Mouse (Mus musculus): ENCODE data around the gene Dppa5a. TPM values are rescaled to one million over a fixed set of nuclear protein-coding genes. Genes with fewer than 3 reads are reported as not detected.

Dppa5a gene
- polyA plus RNA-seq (2012), result not detected in 2 replicates

DNA sequence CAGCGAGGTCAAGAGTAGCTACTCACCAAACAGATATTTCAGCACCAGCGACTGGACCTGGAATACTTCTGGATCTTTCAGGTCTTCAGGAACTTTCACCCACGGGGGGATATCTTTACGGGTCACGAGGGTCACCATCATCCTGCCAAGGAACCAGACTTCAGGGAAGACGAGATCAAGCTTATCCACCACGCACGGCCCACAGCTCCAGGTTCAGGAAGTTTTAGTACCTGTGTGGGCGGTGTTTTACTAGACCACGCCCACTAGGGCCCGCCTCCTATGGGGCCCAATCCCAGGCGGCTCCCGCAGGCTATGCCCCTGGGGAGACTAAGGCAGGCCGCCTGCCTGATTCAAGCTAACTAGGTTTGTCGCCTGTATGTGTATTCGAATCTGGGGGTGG lies at the start of gene Dppa5a:
Dppa5a (minus strand) TSS at position 219 of the 400 bp plus-strand sequence.

GRCm38 (mm10) chr9:78395630-78396351 lies 27.8 kb upstream of the Dppa5a start, which contains the start of gene Ddx43:
Gene Ddx43 (plus strand): TSS chr9:78395777.

DNA sequence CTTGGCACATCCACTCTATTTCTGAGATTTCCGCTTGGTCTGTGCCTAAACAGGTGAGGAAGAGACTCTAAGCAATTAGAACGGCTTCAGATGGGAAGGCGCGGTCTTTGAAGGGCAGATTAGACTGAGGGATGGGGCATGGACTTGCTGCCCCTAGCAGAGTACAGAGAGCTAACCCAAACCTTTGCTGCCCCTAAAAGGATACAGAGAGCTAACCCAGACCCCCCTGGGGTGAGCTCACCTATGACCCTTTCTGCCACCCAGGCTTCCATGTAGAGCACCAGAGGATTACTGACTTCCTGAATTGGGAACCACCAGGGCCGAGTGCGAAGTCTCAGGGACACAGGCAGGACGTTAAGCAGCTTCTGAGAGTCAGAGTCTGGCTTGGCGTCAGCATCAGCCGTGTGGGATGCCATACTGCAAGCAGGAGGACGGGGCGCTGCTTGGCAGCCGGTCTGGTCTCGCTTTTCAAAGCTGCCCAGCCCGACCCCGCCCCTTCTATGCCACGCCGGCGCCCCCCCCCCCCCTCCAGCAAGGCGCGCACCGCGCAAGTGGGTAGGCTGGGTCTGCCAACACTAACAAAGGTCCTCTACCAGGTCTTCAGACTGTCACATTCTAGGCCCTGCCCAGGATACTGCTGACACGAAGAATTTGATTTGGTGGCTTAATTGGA lies 10.3 kb upstream of the Dppa5a start, which contains the start of gene Ooep:
Ooep (minus strand) TSS at position 613 of the 673 bp plus-strand sequence.

GRCm38 (mm10) chr9:78355611-78356010 lies 12.4 kb downstream of the Dppa5a start, which contains the start of gene Gsta2:
Gene Gsta2 (minus strand): TSS chr9:78355788.

GRCm38 (mm10) chr9:78327289-78327688 lies 40.7 kb downstream of the Dppa5a start, which contains the start of gene Omt2b:
Gene Omt2b (plus strand): TSS chr9:78327589.

Other genes starting within 250 kb of the Dppa5a start
- 0.21 TPM in 1 of 2 replicates, not detected in the other for gene Gsta4, start 185.4 kb downstream of the Dppa5a start, polyA plus RNA-seq (2012)
- gene Gsta1, start 137.5 kb downstream of the Dppa5a start, polyA plus RNA-seq (2012), result not detected in 2 replicates
- gene Gm3776, start 111.0 kb downstream of the Dppa5a start, polyA plus RNA-seq (2012), result not detected in 2 replicates
- not detected in 2 replicates for gene Gm10639, start 78.3 kb downstream of the Dppa5a start, polyA plus RNA-seq (2012)
- gene Omt2a, start 53.4 kb downstream of the Dppa5a start, polyA plus RNA-seq (2012), result not detected in 2 replicates
- gene Omt2b, start 40.6 kb downstream of the Dppa5a start, polyA plus RNA-seq (2012), result not detected in 2 replicates
- gene Gsta2, start 12.4 kb downstream of the Dppa5a start, polyA plus RNA-seq (2012), result not detected in 2 replicates
- gene Ooep, start 10.5 kb upstream of the Dppa5a start, polyA plus RNA-seq (2012), result not detected in 2 replicates
- 0.17 and 0.25 TPM in 2 replicates for gene Ddx43, start 27.6 kb upstream of the Dppa5a start, polyA plus RNA-seq (2012)
- gene Cgas, start 75.1 kb upstream of the Dppa5a start, polyA plus RNA-seq (2012), result 10.1 and 11.4 TPM in 2 replicates
- gene Mto1, start 80.0 kb upstream of the Dppa5a start, polyA plus RNA-seq (2012), result 8.9 and 11.2 TPM in 2 replicates
- gene Gm17324, start 80.6 kb upstream of the Dppa5a start, polyA plus RNA-seq (2012), result 0.21 and 0.49 TPM in 2 replicates
- gene Eef1a1, start 121.0 kb upstream of the Dppa5a start, polyA plus RNA-seq (2012), result 992 and 1,036 TPM in 2 replicates
- gene Slc17a5, start 219.9 kb upstream of the Dppa5a start, polyA plus RNA-seq (2012), result 2.1 and 2.5 TPM in 2 replicates
- gene Cd109, start 247.4 kb upstream of the Dppa5a start, polyA plus RNA-seq (2012), result not detected in 2 replicates